Mouse (Mus musculus) megakaryocyte-erythroid progenitor cell, adult 5 weeks (primary cell): ENCODE measurements around the gene Olfr775. TPM values are rescaled to one million over a fixed set of nuclear protein-coding genes. Genes with fewer than 3 reads are reported as not detected.

Experiments used
- polyA plus RNA-seq: library from polyadenylated mRNA; stranded (reverse); fragments of >175 nt; gene quantifications from 2 replicates; pipeline ENCODE4 v1.2.3, GENCODE M21; 2012

Gene Olfr775
- polyA plus RNA-seq = not detected in 2 replicates

GRCm38 (mm10) chr10:129248112-129248511, at the start of gene Olfr775:
Olfr775 (plus strand) TSS chr10:129248412.

GRCm38 (mm10) chr10:129235904-129236303, 12.3 kb upstream of the Olfr775 start, which contains the start of gene Olfr774:
Olfr774 (plus strand) TSS chr10:129236204.

GRCm38 (mm10) chr10:129258827-129259226, 10.6 kb downstream of the Olfr775 start, which contains the start of gene Olfr776:
Olfr776 (plus strand) TSS chr10:129259127.

GRCm38 (mm10) chr10:129271081-129271535, 22.9 kb downstream of the Olfr775 start, which contains the start of gene Olfr777:
Olfr777 (minus strand) TSS chr10:129271485.

Other genes with a start within 250 kb of the Olfr775 start
- gene Olfr763, start 237.6 kb upstream of the Olfr775 start, polyA plus RNA-seq = not detected in 2 replicates
- not detected in 2 replicates for gene Olfr764-ps1, start 208.5 kb upstream of the Olfr775 start, polyA plus RNA-seq
- gene Olfr765, start 198.4 kb upstream of the Olfr775 start, polyA plus RNA-seq = not detected in 2 replicates
- gene Olfr766-ps1, start 179.4 kb upstream of the Olfr775 start, polyA plus RNA-seq = not detected in 2 replicates
- not detected in 2 replicates for gene Olfr767, start 165.5 kb upstream of the Olfr775 start, polyA plus RNA-seq
- 0.02 TPM in 1 of 2 replicates, not detected in the other for gene Olfr768, start 149.0 kb upstream of the Olfr775 start, polyA plus RNA-seq
- gene Olfr769, start 130.6 kb upstream of the Olfr775 start, polyA plus RNA-seq = not detected in 2 replicates
- not detected in 2 replicates for gene Olfr770, start 109.4 kb upstream of the Olfr775 start, polyA plus RNA-seq
- gene Olfr771, start 83.7 kb upstream of the Olfr775 start, polyA plus RNA-seq = not detected in 2 replicates
- not detected in 2 replicates for gene Olfr772, start 70.5 kb upstream of the Olfr775 start, polyA plus RNA-seq
- gene Olfr773, start 61.0 kb upstream of the Olfr775 start, polyA plus RNA-seq = not detected in 2 replicates
- not detected in 2 replicates for gene Olfr774, start 12.2 kb upstream of the Olfr775 start, polyA plus RNA-seq
- not detected in 2 replicates for gene Olfr776, start 10.7 kb downstream of the Olfr775 start, polyA plus RNA-seq
- not detected in 2 replicates for gene Olfr777, start 23.1 kb downstream of the Olfr775 start, polyA plus RNA-seq
- not detected in 2 replicates for gene Olfr780, start 69.7 kb downstream of the Olfr775 start, polyA plus RNA-seq
- gene Olfr781, start 80.4 kb downstream of the Olfr775 start, polyA plus RNA-seq = not detected in 2 replicates
- 0.04 TPM in 1 of 2 replicates, not detected in the other for gene Olfr782, start 100.4 kb downstream of the Olfr775 start, polyA plus RNA-seq
- not detected in 2 replicates for gene Olfr784, start 135.7 kb downstream of the Olfr775 start, polyA plus RNA-seq
- gene Olfr785, start 157.0 kb downstream of the Olfr775 start, polyA plus RNA-seq = not detected in 2 replicates
- not detected in 2 replicates for gene Olfr786, start 178.9 kb downstream of the Olfr775 start, polyA plus RNA-seq
- not detected in 2 replicates for gene Olfr787, start 213.4 kb downstream of the Olfr775 start, polyA plus RNA-seq
- gene Olfr788, start 222.6 kb downstream of the Olfr775 start, polyA plus RNA-seq = not detected in 2 replicates
- not detected in 2 replicates for gene Olfr789, start 236.3 kb downstream of the Olfr775 start, polyA plus RNA-seq